Mouse (Mus musculus): ENCODE measurements around the gene Fthl17e.
"Not testable (repeated sequence)": the region's sequence is repeated elsewhere in the genome, so short reads cannot be mapped to it uniquely, and the experiment has no call there.

GRCm38 (mm10) chrX:9062715-9063114 is 29.4 kb downstream of the Fthl17e start, which contains the start of gene Fthl17f:
- TF ChIP-seq POLR2A (IDR thresholded peaks at IDR 0.05; ENCODE audit: borderline replicate concordance, insufficient read depth, low read length); CTCF (IDR thresholded peaks at IDR 0.05; ENCODE audit: borderline replicate concordance, insufficient read depth, low read depth, low read length): not testable (repeated sequence)
